Mouse (Mus musculus) liver, adult 2 months (tissue): ENCODE measurements at regions not wholly inside any gene's neighbourhood (a gene's known extent, or its start where the extent isn't known, plus 50 kb on each side); places are given as distances from the start of the nearest gene placed in this dataset.

ENCODE experiments used
- CTCF ChIP-seq: fragments of 200-500 bp; IDR thresholded peaks from 2 replicates; pipeline ENCODE4 v1.5.1; 2011; ENCODE audit warnings: low read depth, low read length, control low read depth
- POLR2A ChIP-seq: fragments of 200-500 bp; IDR thresholded peaks from 2 replicates; pipeline ENCODE4 v1.6.1; 2011; ENCODE audit warnings: low read length, control low read depth; ENCODE audit not compliant: insufficient read depth; ENCODE audit errors: extremely low read depth

GRCm38 (mm10) chr13:82081375-82081774 is 298.5 kb downstream of the Cetn3 start:
- TF ChIP-seq CTCF (no peak), POLR2A (no peak)
